Mouse (Mus musculus) left cerebral cortex, postnatal 25 days (tissue): ENCODE measurements around the gene Kansl1. TPM values are rescaled to one million over a fixed set of nuclear protein-coding genes. Genes with fewer than 3 reads are reported as not detected.

Experiments
- DNase-seq, 2 experiments: peaks; one replicate each; pipeline ENCODE4 v3.0.0; 2022; ENCODE audit warnings: low spot score in 2 of 2, mixed read lengths in 1 of 2
- intact Hi-C: fragments of 180-260 bp; cut with DNase I; formaldehyde crosslinking; loops from one replicate; pipeline ENCODE4 v1.15.1; 2025
- total RNA-seq, 2 experiments: library from RNA; stranded (reverse); gene quantifications; 2 replicates each; pipeline ENCODE4 v1.2.3; 2021

The Kansl1 gene
- total RNA-seq, 2 experiments from 2014 or later: 71.0 to 75.6 TPM

- intact Hi-C loops: loop anchor here (2.0 to 5.0 kb wide), 2 partner anchors 95 to 209 kb away; partner anchors contain the start of gene Mapt
- peak; percentile 77 for DNase-seq
Measured at GRCm38 (mm10) chr11:104441475-104442332, 27.0 kb downstream of the Kansl1 start.

- intact Hi-C loops: loop anchor here (5.0 kb wide), 1 partner anchor 208 kb away; the partner anchor contains the start of gene Mapt
- DNase-seq: peak in 1 of 2 experiments; percentile 12
Measured at GRCm38 (mm10) chr11:104440521-104441474, 27.9 kb downstream of the Kansl1 start.

GRCm38 (mm10) chr11:104439703-104440102 lies 29.0 kb downstream of the Kansl1 start:
- DNase-seq: no peak
- intact Hi-C loops: loop anchor here (5.0 kb wide), 1 partner anchor 207 kb away; the partner anchor contains the start of gene Mapt

GRCm38 (mm10) chr11:104438450-104438849 lies 30.2 kb downstream of the Kansl1 start:
- intact Hi-C loops: no loop called here
- DNase-seq: no peak

GRCm38 (mm10) chr11:104436394-104436954 lies 32.2 kb downstream of the Kansl1 start:
- intact Hi-C loops: no loop called here
- DNase-seq: no peak

- DNase-seq: no peak
- intact Hi-C loops: no loop called here
Measured at GRCm38 (mm10) chr11:104435753-104436152, 32.9 kb downstream of the Kansl1 start.

- intact Hi-C loops: no loop called here
- no peak for DNase-seq
Measured at GRCm38 (mm10) chr11:104435141-104435540, 33.5 kb downstream of the Kansl1 start.

- DNase-seq: no peak
- intact Hi-C loops: no loop called here
Measured at GRCm38 (mm10) chr11:104432251-104432650, 36.4 kb downstream of the Kansl1 start.

- intact Hi-C loops: no loop called here
- no peak for DNase-seq
Measured at GRCm38 (mm10) chr11:104431807-104432206, 36.9 kb downstream of the Kansl1 start.

- peak; percentile 50 to 56 for DNase-seq
- intact Hi-C loops: no loop called here
Measured at GRCm38 (mm10) chr11:104424727-104425416, 43.8 kb downstream of the Kansl1 start.

GRCm38 (mm10) chr11:104412254-104412653 lies 56.4 kb downstream of the Kansl1 start:
- DNase-seq: peak in 1 of 2 experiments; percentile 79

GRCm38 (mm10) chr11:104407391-104407790 lies 61.3 kb downstream of the Kansl1 start:
- DNase-seq: no peak
- intact Hi-C loops: no loop called here

More at GRCm38 (mm10) chr11:104412254-104412653, 56.4 kb downstream of the Kansl1 start:
- intact Hi-C loops: no loop called here

GRCm38 (mm10) chr11:104400961-104401360 lies 67.7 kb downstream of the Kansl1 start:
- intact Hi-C loops: no loop called here
- DNase-seq: no peak

- intact Hi-C loops: no loop called here
- no peak for DNase-seq
Measured at GRCm38 (mm10) chr11:104399459-104400216, 69.0 kb downstream of the Kansl1 start.

GRCm38 (mm10) chr11:104395648-104396047 lies 73.0 kb downstream of the Kansl1 start:
- intact Hi-C loops: no loop called here
- no peak for DNase-seq

GRCm38 (mm10) chr11:104393196-104393595 lies 75.5 kb downstream of the Kansl1 start:
- intact Hi-C loops: no loop called here
- DNase-seq: no peak

GRCm38 (mm10) chr11:104392153-104392552 lies 76.5 kb downstream of the Kansl1 start:
- intact Hi-C loops: no loop called here
- DNase-seq: no peak

- DNase-seq: no peak
Measured at GRCm38 (mm10) chr11:104387284-104387683, 81.4 kb downstream of the Kansl1 start.

More at GRCm38 (mm10) chr11:104387284-104387683, 81.4 kb downstream of the Kansl1 start:
- intact Hi-C loops: no loop called here
